Mouse (Mus musculus) embryonic fibroblast, embryonic 13.5 days (primary cell): ENCODE results near the gene Cnot11. TPM values are rescaled to one million over a fixed set of nuclear protein-coding genes. Genes with fewer than 3 reads are reported as not detected.

Experiments used
- H3K27ac ChIP-seq: 2 replicates; pipeline ENCODE4 v1.5.1; 2012; ENCODE audit warnings: low read length, control low read depth, inconsistent platforms; ENCODE audit not compliant: insufficient read depth
- H3K4me1 ChIP-seq: 2 replicates; pipeline ENCODE4 v1.6.1; 2011; ENCODE audit warnings: low read length; ENCODE audit not compliant: control insufficient read depth, insufficient read depth
- H3K4me3 ChIP-seq: 2 replicates; pipeline ENCODE4 v1.5.1; 2011; ENCODE audit warnings: mild to moderate bottlenecking, control low read depth, low read length; ENCODE audit not compliant: insufficient read depth
- CTCF ChIP-seq: IDR thresholded peaks from 2 replicates; pipeline ENCODE4 v1.5.1; 2011; ENCODE audit warnings: mild to moderate bottlenecking, control low read depth, low read length, moderate library complexity, borderline replicate concordance; ENCODE audit not compliant: insufficient read depth
- POLR2A ChIP-seq: IDR thresholded peaks from 2 replicates; pipeline ENCODE4 v1.6.1; 2011; ENCODE audit warnings: low read depth, mild to moderate bottlenecking, control low read depth, low read length, moderate library complexity
- polyA plus RNA-seq: library from polyadenylated mRNA; stranded (reverse); fragments of >200 nt; gene quantifications from 2 replicates; pipeline ENCODE4 v1.2.4, GENCODE M21; 2011; ENCODE audit warnings: low read depth; ENCODE audit not compliant: missing spikeins, insufficient read length

Gene Cnot11
- polyA plus RNA-seq, 1 experiment = 47.8 TPM

DNA sequence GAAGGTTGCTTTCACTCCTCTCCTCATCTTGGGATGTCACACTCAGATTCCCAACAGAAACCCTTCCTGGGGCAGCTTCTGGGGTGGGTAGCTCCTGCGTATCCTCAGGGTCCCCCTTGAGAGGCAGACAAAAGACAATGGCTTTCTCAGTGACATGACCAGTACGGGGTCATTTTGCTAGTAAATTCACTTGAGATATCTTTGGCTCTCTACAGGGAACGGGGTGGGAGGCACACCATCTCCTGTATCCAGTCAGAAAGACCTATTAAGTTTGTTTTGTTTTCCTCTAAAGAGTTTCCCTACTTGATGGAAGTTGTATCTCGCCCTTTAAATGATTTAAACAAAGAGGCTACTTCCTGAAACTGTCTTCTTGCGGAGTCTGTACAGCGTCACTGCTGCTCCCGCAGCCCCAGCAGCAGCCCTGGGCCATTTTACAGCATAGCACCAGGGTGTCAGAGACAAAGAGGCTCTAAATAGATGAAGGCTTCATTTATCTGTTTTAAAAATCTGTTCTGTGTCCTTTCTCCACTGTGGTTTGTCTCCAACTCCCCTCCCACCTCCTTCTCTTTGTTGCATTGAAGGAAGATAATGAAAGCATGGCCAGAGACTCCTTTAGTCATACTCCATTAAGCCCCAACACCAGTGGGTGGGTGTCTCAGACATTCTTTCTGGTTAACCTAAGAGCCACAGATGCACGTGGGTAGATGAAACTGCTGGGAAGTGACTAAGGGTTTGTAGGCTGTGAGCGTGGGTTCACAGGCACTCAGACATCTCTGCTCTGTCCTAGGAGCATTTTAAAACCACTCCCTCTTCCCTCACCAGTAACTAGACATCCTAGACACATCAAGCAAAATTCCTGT is 21.0 kb downstream of the Cnot11 start:
- no peak overlapping the region for H3K4me3 ChIP-seq
- no peak for TF ChIP-seq CTCF
- TF ChIP-seq POLR2A = no peak
- peak overlapping the region; percentile 76 for H3K27ac ChIP-seq
- peaks cover 11% of the 10 kb centered on the region for H3K4me1 ChIP-seq

- no peak for TF ChIP-seq POLR2A
- no peak for TF ChIP-seq CTCF
- Histone ChIP-seq H3K27ac (no peak overlapping the region), H3K4me3 (no peak overlapping the region), H3K4me1 (peaks cover 11% of the 10 kb centered on the region)
Measured at GRCm38 (mm10) chr1:39559009-39559408, 24.2 kb downstream of the Cnot11 start.

- TF ChIP-seq POLR2A (no peak), CTCF (no peak)
- Histone ChIP-seq H3K27ac (no peak overlapping the region), H3K4me3 (no peak overlapping the region), H3K4me1 (0 out of 2 replicates have a peak, but pooled peaks cover 2% of the 10 kb centered on the region)
Measured at GRCm38 (mm10) chr1:39561920-39562319, 27.1 kb downstream of the Cnot11 start.

DNA sequence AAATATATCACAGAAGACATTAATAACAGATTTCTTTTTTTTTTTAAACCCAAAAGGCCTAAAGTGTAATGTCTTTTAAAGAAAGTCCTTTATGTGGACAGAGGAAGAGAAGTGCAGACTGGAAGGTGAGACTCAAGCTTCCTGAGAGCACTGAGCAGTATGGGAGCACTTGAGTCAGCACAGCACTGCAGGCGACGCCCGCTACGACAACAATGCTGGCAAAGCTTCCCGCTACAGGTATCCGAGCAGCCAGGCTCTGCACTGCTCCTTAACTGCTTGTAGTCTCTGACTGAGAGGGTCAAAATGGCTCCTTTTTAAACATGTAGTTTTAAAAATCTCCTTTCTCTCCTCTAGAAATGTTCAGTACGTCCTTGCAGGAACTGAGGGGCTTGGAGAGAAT is 28.4 kb downstream of the Cnot11 start:
- no peak for TF ChIP-seq CTCF
- TF ChIP-seq POLR2A = no peak
- Histone ChIP-seq H3K4me3 (no peak overlapping the region), H3K4me1 (no peaks in the 10 kb centered on the region), H3K27ac (no peak overlapping the region)

- H3K4me1 ChIP-seq = no peaks in the 10 kb centered on the region
- no peak for TF ChIP-seq CTCF
- TF ChIP-seq POLR2A = no peak
- H3K27ac ChIP-seq = no peak overlapping the region
- H3K4me3 ChIP-seq = no peak overlapping the region
Measured at GRCm38 (mm10) chr1:39564603-39565002, 29.8 kb downstream of the Cnot11 start.

- peaks cover 2% of the 10 kb centered on the region; the same call in 1 of the 2 replicates for H3K4me1 ChIP-seq
- no peak overlapping the region for H3K27ac ChIP-seq
- no peak for TF ChIP-seq CTCF
- no peak for TF ChIP-seq POLR2A
- H3K4me3 ChIP-seq = no peak overlapping the region
Measured at GRCm38 (mm10) chr1:39568079-39568478, 33.3 kb downstream of the Cnot11 start.

- H3K27ac ChIP-seq = peak overlapping the region; percentile 67; the same call in 1 of the 2 replicates
- TF ChIP-seq POLR2A (no peak), CTCF (no peak)
- H3K4me3 ChIP-seq = no peak overlapping the region
- H3K4me1 ChIP-seq = peaks cover 5% of the 10 kb centered on the region
Measured at GRCm38 (mm10) chr1:39571653-39572052, 36.9 kb downstream of the Cnot11 start.

- no peak overlapping the region for H3K4me3 ChIP-seq
- H3K4me1 ChIP-seq = peaks cover 5% of the 10 kb centered on the region
- TF ChIP-seq CTCF (no peak), POLR2A (no peak)
- H3K27ac ChIP-seq = no peak overlapping the region
Measured at GRCm38 (mm10) chr1:39573890-39574289, 39.1 kb downstream of the Cnot11 start.

GRCm38 (mm10) chr1:39575778-39576375 is 41.1 kb downstream of the Cnot11 start:
- peaks cover 5% of the 10 kb centered on the region for H3K4me1 ChIP-seq
- TF ChIP-seq CTCF = no peak
- no peak for TF ChIP-seq POLR2A
- peak overlapping the region; percentile 74 for H3K27ac ChIP-seq
- peak overlapping the region; percentile 89 for H3K4me3 ChIP-seq
